Mouse (Mus musculus): Measurements from ENCODE around the gene Zfhx3. TPM values are rescaled to one million over a fixed set of nuclear protein-coding genes. Genes with fewer than 3 reads are reported as not detected.
A peak's percentile ranks its signal among the peaks of the same experiment; 100 is the strongest.

The Zfhx3 gene
- polyA plus RNA-seq, 1 experiment from 2014 or later: 65.9 TPM

DNA sequence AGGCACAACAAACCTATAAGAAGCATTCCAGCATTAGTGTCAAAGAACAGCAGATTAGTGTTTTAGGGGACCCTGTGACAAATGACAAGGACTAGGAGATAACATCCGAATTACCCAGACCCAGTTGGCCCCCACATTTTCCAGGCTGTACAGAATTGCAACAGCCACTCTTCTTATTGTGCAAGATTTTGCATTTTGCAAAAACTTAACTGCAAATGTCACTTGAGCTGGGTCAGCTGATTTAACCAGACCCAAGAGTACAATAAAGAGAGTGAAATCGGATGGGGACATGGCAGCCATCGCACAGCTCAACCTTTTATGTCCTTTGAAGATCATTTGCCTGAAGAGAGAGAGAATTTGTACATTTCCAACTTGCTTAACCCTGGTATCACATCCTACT, 720.3 kb downstream of the Zfhx3 start:
- ATAC-seq: no peak
- Histone ChIP-seq H3K27ac (no peak overlapping the region), H3K36me3 (no peaks in the 10 kb centered on the region), H3K4me3 (replicated peaks) (no peak overlapping the region), H3K9me3 (no peaks in the 10 kb centered on the region), H3K4me1 (replicated peaks) (no peaks in the 10 kb centered on the region), H3K27me3 (no peaks in the 10 kb centered on the region), H3K4me2 (replicated peaks) (no peak overlapping the region), H3K9ac (replicated peaks) (no peak overlapping the region)
- 86% methylated on average over 3 of the region's 3 CpGs for WGBS

DNA sequence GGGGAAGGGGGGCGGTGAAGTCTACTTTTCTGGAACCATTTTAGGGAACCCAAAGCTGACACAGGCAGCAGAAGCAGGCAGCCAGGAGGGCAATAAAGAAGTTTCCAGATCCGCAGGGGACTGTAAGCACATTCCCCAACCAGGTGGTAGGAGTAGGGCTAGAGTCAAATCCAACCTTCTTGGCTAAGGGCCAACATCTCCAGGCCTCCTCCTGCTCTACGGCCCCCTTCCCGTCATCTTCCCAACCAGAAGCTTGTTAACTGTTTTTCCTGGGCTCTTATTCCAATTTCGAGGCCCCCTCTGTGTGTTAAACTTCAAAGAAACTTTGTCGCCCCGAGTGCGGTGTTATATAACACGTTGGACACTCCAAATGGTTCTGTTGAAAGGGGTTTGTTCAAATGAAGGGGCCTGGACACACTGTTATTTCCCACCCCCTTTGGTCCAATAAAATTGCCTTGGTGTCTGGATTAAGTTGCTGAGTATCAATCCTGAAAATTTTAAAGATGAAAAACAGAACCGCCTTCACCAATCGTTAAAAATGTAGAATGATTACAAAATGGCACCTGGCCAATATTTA, 729.6 kb downstream of the Zfhx3 start:
- no peak overlapping the region for H3K27ac ChIP-seq
- H3K4me1 ChIP-seq (replicated peaks): 0 out of 2 replicates have a peak, but pooled peaks cover 6% of the 10 kb centered on the region
- no peak overlapping the region for H3K4me2 ChIP-seq (replicated peaks)
- no peaks in the 10 kb centered on the region for H3K36me3 ChIP-seq
- H3K4me3 ChIP-seq (replicated peaks): no peak overlapping the region
- 93% methylated on average over 11 of the region's 11 CpGs for WGBS
- H3K27me3 ChIP-seq: no peaks in the 10 kb centered on the region
- no peak overlapping the region for H3K9ac ChIP-seq (replicated peaks)
- ATAC-seq: no peak
- no peaks in the 10 kb centered on the region for H3K9me3 ChIP-seq

DNA sequence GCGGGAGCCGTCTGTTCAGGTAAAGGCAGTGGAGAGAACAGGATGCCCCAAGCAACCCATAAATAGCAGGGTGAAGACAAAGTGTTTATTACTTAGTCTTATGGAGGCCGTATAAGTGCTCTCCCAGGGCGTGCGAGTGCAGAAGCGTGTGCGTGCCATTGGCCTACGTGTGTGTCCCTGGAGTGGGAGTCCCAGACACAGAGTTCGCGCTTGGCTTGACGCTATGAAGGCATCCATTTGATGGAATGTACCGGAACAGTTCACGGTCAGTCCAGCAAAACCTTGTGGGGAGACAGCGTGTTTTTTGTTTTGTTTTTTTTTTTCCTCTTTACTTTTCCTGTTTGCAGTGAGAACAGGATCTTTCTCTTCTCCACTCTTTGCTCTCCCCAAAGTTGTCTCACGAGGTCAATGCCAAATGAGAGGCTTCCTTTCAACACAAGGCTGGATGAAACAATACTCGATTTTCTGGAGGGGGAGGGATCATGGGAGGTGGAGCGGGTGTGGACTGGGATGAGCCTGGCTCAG, 732.6 kb downstream of the Zfhx3 start:
- H3K36me3 ChIP-seq: no peaks in the 10 kb centered on the region
- no peak overlapping the region for H3K27ac ChIP-seq
- H3K27me3 ChIP-seq: no peaks in the 10 kb centered on the region
- H3K4me1 ChIP-seq (replicated peaks): 0 out of 2 replicates have a peak, but pooled peaks cover 6% of the 10 kb centered on the region
- no peak overlapping the region for H3K9ac ChIP-seq (replicated peaks)
- 64% methylated on average over 17 of the region's 17 CpGs for WGBS
- no peak overlapping the region for H3K4me2 ChIP-seq (replicated peaks)
- H3K9me3 ChIP-seq: no peaks in the 10 kb centered on the region
- H3K4me3 ChIP-seq (replicated peaks): no peak overlapping the region
- no peak for ATAC-seq

DNA sequence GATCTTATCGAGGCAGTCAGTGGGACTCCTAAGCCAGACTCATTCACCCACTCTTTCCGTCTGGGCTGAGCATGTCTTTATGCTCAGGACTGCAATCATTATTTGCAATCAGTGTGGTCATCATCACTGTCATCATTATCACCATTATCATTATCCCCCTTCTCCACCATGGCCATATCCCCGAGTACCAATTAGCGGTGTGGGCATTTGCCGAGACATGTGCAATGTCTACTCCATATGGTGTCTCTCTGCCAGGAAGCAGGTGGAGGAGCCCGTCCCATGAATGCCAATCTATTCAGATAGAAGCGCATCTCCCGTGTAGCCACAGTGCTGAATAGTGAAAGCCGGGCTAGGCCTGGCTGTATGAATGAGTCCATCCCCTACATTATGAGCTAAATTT, 747.2 kb downstream of the Zfhx3 start:
- Histone ChIP-seq H3K36me3 (no peaks in the 10 kb centered on the region), H3K9me3 (no peaks in the 10 kb centered on the region), H3K4me3 (replicated peaks) (no peak overlapping the region), H3K27ac (no peak overlapping the region), H3K27me3 (peaks cover 23% of the 10 kb centered on the region), H3K9ac (replicated peaks) (no peak overlapping the region), H3K4me2 (replicated peaks) (no peak overlapping the region), H3K4me1 (replicated peaks) (peaks cover 33% of the 10 kb centered on the region)
- WGBS: 76% methylated on average over 9 of the region's 9 CpGs
- no peak for ATAC-seq

DNA sequence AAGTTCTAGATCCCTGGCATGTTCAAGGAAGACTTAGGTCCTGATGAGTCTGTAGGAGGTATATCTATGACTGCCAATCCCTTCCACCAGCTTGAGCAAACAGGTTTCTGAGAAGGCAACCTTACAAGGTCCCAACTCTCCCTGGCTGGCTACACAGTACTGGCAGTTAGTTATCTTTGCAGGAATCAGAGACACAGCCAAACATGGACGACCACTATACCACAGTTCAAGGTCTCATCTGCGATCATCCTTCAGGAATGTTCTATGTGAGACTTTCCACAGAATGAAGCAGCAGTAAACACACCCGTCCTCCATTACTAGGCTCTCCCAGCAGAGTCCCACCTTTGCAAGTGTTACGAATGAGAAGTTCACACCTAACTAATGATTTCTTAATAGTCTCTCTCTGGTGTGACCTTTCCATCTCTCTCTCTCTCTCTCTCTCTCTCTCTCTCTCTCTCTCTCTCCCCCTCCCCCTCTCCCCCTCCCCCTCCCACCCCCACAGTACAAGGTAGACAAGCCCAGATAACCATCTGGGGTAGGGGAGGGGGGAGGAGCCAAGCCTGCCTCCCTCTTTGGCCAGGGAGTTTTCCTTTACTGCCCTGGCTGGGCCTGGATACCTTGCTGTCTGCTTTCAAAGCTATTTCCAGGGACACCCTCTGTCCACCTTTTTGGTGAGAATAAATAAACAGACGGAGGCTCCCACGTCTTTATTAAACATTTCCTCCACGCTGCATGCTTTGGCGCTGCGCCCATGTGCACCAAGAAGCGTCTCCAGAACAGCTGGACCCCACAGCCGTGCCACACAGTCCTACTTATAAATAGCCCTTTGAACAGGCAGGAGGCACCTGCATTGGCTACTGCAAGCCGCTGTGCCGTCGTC, 748.4 kb downstream of the Zfhx3 start:
- 26% methylated on average over 14 of the region's 14 CpGs for WGBS
- Histone ChIP-seq H3K27ac (peak overlapping the region; percentile 91), H3K4me3 (replicated peaks) (0 out of 2 replicates have a peak overlapping the region, but pooled peaks have one; percentile 20), H3K4me2 (replicated peaks) (peak overlapping the region; percentile 54), H3K36me3 (no peaks in the 10 kb centered on the region), H3K27me3 (peaks cover 34% of the 10 kb centered on the region), H3K4me1 (replicated peaks) (peaks cover 42% of the 10 kb centered on the region), H3K9me3 (no peaks in the 10 kb centered on the region), H3K9ac (replicated peaks) (peak overlapping the region; percentile 63)
- ATAC-seq: peak; percentile 43; the same call in 1 of the 2 replicates

DNA sequence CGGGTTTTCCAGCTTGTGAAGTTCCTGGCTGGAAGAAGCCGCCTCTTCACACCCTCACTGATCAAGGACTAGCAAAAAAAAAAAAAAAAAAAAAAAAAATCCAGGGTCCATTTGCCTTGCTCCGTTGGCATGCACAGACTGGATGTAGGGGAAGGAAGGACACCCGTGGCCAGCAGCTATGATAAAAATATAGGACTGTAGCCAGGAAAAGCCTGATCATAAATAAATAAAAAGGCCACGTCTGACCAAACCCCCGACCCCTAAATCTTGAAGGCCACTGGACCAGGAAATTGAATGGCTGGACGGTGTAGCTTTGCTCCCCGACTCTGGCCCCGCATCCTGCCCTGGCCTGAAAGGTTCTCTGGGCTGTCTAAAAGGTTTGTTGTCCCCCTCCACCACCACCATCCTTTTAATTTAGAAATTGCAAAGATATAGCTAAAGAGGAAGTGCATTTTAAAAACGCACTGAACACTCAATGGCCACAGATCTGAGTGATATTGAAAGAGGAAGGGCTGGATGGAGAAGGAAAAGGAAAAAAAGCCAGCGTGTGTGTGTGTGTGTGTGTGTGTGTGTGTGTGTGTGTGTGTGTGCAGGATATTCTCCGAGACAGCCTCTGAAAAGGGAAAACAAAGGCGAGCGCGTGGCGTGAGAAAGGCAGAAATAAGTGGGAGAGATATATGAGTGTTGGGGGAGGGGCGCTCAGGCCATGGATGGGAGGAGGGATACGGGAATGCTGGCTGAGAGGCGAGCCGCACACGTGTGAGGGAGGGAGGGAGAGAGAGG, 749.2 kb downstream of the Zfhx3 start:
- peak overlapping the region; percentile 20 for H3K4me3 ChIP-seq (replicated peaks)
- H3K9me3 ChIP-seq: no peaks in the 10 kb centered on the region
- WGBS: 2% methylated on average over 20 of the region's 21 CpGs
- peak overlapping the region; percentile 54 for H3K4me2 ChIP-seq (replicated peaks)
- peaks cover 51% of the 10 kb centered on the region for H3K4me1 ChIP-seq (replicated peaks)
- peaks cover 43% of the 10 kb centered on the region for H3K27me3 ChIP-seq
- peak; percentile 57; the same call in 1 of the 2 replicates for ATAC-seq
- peak overlapping the region; percentile 91 for H3K27ac ChIP-seq
- peak overlapping the region; percentile 63 for H3K9ac ChIP-seq (replicated peaks)
- no peaks in the 10 kb centered on the region for H3K36me3 ChIP-seq

DNA sequence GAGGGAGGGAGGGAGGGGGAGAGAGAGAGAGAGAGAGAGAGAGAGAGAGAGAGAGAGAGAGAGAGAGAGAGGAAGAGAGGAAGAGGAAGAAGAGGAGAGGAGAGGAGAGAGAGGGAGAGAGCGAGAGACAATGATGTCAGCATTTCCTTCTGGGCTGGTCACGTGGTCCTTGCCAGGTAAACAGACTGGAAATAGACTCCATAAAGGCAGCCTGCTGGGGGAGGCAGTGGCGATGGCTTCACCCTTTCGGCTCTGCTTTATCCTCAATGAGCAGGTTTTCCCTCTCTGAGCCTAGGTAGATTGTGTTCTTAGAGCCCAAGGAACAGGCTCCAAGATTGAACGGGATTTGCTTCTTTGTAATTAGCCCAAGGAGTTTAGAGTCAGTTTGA, 749.8 kb downstream of the Zfhx3 start:
- no peaks in the 10 kb centered on the region for H3K36me3 ChIP-seq
- H3K27me3 ChIP-seq: peaks cover 45% of the 10 kb centered on the region
- ATAC-seq: peak; percentile 57
- H3K9me3 ChIP-seq: no peaks in the 10 kb centered on the region
- peak overlapping the region; percentile 20 for H3K4me3 ChIP-seq (replicated peaks)
- WGBS: 3% methylated on average over 5 of the region's 5 CpGs
- H3K9ac ChIP-seq (replicated peaks): no peak overlapping the region; the same call in 1 of the 2 replicates
- H3K4me1 ChIP-seq (replicated peaks): peaks cover 57% of the 10 kb centered on the region
- peak overlapping the region; percentile 91 for H3K27ac ChIP-seq
- H3K4me2 ChIP-seq (replicated peaks): peak overlapping the region; percentile 54

DNA sequence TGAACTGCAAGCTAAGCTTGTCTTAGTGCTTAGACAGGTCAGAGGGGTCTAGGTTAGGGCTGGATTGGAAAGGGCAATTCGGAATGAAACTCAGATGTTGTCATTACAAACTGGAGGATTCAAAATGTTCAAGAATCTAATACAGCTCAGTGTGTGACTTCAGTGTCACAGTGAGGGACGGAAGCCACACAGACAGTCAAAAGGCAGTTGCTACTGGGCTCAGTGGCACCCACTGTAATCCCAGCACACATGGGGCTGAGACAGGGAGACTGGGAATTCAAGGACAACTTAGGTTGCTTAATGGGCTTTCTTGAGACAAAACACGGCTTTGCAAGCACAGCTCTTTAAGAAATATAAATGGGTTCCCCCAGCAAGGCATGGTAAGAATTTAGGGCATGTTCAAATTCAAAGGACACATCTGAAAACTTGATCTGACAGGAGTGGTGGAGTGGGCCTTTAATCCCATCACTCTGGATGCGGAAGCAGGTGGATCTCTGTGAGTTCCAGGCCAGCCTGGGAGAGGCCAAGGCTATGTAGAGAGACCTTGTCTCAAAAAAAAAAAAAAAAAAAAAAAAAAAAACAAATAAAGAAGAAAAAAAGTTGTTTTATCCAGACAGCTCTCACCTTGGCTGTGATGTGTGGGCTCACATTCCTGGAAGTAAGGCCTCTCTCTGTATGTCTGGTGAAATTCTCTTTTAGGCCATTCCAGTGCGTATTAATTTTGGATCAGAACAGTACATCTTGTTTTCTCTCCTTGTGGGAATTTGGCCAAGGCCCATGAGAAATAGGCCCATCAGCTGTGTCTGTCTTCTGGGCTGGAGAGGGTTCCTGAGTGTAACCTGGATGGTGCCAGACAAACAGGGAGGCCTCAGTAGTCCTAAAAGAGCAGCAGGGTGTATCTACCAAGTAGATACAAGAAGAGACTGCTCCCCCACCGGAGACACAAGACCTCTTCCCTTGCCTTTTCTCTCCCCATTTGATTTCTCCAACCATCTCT, 750.5 kb downstream of the Zfhx3 start:
- Histone ChIP-seq H3K27me3 (peaks cover 51% of the 10 kb centered on the region), H3K9ac (replicated peaks) (no peak overlapping the region; the same call in 1 of the 2 replicates), H3K27ac (peak overlapping the region; percentile 91), H3K9me3 (no peaks in the 10 kb centered on the region), H3K4me3 (replicated peaks) (no peak overlapping the region), H3K4me2 (replicated peaks) (peak overlapping the region; percentile 54), H3K4me1 (replicated peaks) (peaks cover 64% of the 10 kb centered on the region), H3K36me3 (no peaks in the 10 kb centered on the region)
- WGBS: 55% methylated on average over 6 of the region's 6 CpGs
- no peak; the same call in 1 of the 2 replicates for ATAC-seq

DNA sequence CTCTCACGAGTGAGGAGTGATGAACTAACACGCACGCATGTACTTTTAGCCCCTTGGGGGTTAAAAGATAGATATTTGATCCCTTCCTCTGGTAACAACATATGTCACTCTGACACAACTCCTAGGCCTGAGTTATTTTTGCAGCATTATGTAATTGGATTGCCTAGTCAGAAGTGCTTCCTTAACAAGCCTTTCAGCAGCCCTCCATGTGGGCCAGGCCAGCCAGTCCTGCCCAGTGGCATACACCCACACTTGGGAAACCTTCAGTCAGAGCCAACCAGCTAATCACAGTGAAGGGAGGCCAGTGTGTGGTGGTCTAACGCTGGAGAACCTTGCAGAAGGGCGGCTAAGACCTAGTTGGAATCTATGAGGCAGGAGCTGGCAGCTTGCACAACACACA, 751.4 kb downstream of the Zfhx3 start:
- Histone ChIP-seq H3K4me2 (replicated peaks) (no peak overlapping the region), H3K9me3 (no peaks in the 10 kb centered on the region), H3K36me3 (no peaks in the 10 kb centered on the region), H3K9ac (replicated peaks) (no peak overlapping the region), H3K4me1 (replicated peaks) (peaks cover 71% of the 10 kb centered on the region), H3K4me3 (replicated peaks) (no peak overlapping the region), H3K27ac (no peak overlapping the region), H3K27me3 (peaks cover 53% of the 10 kb centered on the region)
- WGBS: 77% methylated on average over 5 of the region's 5 CpGs
- no peak for ATAC-seq

DNA sequence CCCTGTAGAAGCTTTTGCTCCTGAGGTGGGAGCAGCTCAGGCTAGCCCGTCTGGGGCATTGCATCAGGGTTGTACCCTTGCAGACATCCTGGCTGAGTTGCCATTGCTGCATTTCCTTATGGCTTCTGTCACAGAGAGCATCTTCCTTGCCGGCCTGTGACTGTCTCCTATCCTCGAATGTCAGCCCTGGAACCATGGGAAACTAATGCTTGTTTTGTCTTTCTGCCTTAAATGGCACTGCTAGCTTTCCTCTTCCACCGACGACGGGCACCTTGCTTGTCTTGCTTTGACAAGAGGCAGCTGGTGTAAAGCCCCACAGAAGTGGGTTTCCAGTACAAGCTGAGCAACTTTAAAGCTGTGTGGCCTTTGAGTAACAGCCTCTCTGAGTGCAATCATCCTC, 752.1 kb downstream of the Zfhx3 start:
- no peak overlapping the region for H3K4me3 ChIP-seq (replicated peaks)
- ATAC-seq: no peak
- 35% methylated on average over 6 of the region's 6 CpGs for WGBS
- H3K4me2 ChIP-seq (replicated peaks): no peak overlapping the region
- H3K4me1 ChIP-seq (replicated peaks): peaks cover 78% of the 10 kb centered on the region
- H3K27ac ChIP-seq: no peak overlapping the region
- no peaks in the 10 kb centered on the region for H3K36me3 ChIP-seq
- H3K9me3 ChIP-seq: no peaks in the 10 kb centered on the region
- H3K27me3 ChIP-seq: peaks cover 60% of the 10 kb centered on the region
- no peak overlapping the region for H3K9ac ChIP-seq (replicated peaks)
